Mouse (Mus musculus) brown adipose tissue, adult 24 weeks (tissue): ENCODE results near the gene Abcc1. TPM values are rescaled to one million over a fixed set of nuclear protein-coding genes. Genes with fewer than 3 reads are reported as not detected.
A peak's percentile ranks its signal among the peaks of the same experiment; 100 is the strongest.

Experiments used
- H3K27ac ChIP-seq: fragments of 200-500 bp; replicated peaks from 2 replicates; pipeline ENCODE4 v1.5.1; 2012; ENCODE audit warnings: low read depth, mild to moderate bottlenecking, low read length
- H3K4me1 ChIP-seq: fragments of 200-500 bp; 2 replicates; pipeline ENCODE4 v1.6.1; 2012; ENCODE audit warnings: low read length, mixed read lengths; ENCODE audit not compliant: control insufficient read depth, insufficient read depth, insufficient read length
- H3K4me3 ChIP-seq: fragments of 200-500 bp; 2 replicates; pipeline ENCODE4 v1.5.1; 2012; ENCODE audit warnings: low read depth, mild to moderate bottlenecking, low read length, moderate library complexity; ENCODE audit not compliant: insufficient read depth
- polyA plus RNA-seq: library from polyadenylated mRNA; stranded (reverse); fragments of >200 nt; gene quantifications from 2 replicates; pipeline ENCODE4 v1.2.4, GENCODE M21; 2012; ENCODE audit not compliant: missing spikeins, insufficient read depth, insufficient read length

Abcc1 gene
- polyA plus RNA-seq, 1 experiment: 11.1 TPM

DNA sequence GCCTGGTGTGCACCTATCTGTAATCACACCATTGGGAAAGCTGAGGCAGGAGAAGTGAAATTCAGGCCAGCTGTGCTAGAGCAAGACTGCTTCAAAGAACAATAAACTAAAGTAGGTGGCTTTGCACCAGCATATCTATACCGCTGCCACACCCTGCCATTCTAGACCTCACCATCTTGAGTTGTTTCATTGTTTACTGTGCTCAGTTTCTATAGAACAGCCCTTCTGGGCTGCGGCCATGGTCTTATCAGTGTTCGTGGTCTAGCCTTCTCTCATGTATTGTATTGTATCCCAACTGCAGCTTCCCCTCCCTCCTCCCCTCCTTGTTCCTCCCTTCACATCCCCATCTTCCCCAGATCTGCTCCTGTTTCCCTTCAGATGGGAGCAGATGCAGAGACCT is 2.1 kb downstream of the Abcc1 start:
- Histone ChIP-seq H3K27ac (no peak overlapping the region), H3K4me1 (peaks cover 25% of the 10 kb centered on the region), H3K4me3 (no peak overlapping the region; the same call in 1 of the 2 replicates)

DNA sequence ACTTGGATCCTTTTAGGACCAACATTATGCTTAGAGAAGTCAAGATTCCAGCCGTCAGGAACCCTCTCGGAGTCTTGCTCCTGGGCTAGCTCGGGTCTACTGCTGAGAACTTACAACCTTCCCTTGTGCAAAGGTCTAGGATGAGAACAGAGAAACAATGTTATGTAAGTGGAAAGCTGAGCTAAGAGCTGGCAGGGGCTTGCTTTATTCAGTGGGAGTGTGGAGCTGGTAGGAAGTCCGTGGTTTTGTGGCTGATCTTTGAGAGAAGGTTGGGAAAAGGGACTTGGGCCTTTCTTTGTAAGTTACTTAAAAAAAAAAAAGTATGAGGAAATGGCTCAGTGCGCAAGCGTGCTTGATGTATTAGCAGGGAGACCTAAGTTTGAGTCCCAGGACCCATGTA is 2.7 kb downstream of the Abcc1 start:
- peaks cover 25% of the 10 kb centered on the region for H3K4me1 ChIP-seq
- no peak overlapping the region for H3K4me3 ChIP-seq
- no peak overlapping the region for H3K27ac ChIP-seq

DNA sequence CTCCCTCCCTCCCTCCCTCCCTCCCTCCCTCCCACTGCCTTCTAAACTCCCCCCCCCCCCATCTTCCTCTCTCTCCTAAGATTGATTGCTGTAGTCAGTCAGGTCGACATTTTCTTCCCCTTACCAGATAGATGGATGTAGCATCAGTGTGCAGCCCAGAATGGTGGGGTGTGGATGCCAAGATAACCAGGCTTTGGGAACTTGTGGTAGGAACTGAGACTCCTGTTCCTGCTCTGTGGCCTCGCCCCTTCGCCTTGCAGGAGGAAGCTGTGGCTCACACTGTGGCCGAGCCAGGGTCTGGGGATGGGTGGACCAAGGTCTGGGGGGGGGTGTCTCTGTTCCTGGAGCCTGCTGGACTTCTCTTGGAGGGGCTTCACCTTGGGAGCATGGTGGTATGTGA is 4.1 kb downstream of the Abcc1 start:
- Histone ChIP-seq H3K4me3 (no peak overlapping the region), H3K27ac (no peak overlapping the region), H3K4me1 (peaks cover 25% of the 10 kb centered on the region)

GRCm38 (mm10) chr16:14366017-14366416 is 4.7 kb downstream of the Abcc1 start:
- no peak overlapping the region for H3K27ac ChIP-seq

DNA sequence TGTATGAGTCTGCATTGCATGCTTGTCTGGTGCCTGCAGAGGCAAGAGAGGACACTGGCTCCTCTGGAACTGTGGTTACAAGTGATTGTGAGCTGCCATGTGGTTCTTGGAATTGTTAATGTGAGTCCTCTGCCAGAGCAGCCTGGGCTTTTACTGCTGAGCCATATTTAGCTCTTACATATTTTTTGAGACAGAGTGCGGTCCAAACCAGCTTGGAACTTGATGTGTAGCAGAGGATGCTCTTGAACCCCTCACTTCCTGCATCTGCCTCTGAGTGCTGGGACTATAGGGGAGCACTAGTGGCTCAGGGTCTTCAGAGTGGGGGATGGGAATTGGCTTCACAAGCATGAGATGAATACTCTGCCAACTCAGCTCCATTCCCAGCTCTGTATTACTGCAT is 10.0 kb downstream of the Abcc1 start:
- Histone ChIP-seq H3K4me3 (no peak overlapping the region), H3K4me1 (peaks cover 11% of the 10 kb centered on the region), H3K27ac (0 out of 2 replicates have a peak overlapping the region, but pooled peaks have one; percentile 53)

More at GRCm38 (mm10) chr16:14366017-14366416, 4.7 kb downstream of the Abcc1 start:
- Histone ChIP-seq H3K4me1 (peaks cover 27% of the 10 kb centered on the region), H3K4me3 (no peak overlapping the region)

DNA sequence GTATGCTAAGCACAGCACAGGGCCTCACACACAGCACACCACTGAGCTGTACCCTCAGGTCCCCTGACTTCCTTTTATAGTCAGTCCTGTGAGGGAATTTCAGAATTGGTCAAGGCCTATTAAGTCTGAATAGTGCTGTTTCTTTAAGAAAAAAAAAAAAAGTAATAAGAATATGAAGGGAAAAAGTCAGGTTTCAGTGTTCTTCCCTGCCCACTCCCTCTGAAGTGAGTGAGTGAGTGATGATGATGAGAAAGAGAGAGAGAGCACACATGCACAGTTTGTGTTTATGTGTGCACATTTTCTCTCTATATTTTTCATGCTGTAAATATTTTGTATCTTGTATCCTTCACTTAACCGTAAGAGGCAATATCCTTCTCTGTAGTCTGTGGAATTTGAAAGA is 11.0 kb downstream of the Abcc1 start:
- H3K4me3 ChIP-seq: no peak overlapping the region
- H3K27ac ChIP-seq: peak overlapping the region; percentile 41
- peaks cover 16% of the 10 kb centered on the region; the same call in 1 of the 2 replicates for H3K4me1 ChIP-seq

DNA sequence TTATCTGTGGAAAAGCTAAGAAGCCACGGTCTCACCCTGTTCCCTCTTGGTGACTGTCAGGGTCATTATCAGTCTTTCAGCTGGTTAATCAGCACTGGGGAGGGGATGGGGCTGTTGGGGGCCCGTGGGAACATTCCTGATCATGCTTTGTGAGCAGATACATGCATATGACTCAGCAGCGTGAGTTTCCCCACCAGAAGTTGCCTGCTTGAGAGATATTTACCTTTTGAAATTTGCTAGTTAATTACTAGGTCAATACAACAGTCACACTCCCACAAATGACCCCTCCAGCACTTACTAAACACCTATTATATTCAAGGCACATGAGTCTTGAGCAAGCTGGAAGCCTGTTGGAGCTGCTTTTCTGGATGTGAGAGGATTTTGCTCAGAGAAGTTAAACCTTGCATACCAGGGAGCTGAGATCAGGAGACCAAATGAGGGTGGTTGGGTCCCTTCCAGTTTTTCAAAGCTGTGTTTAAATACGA is 11.5 kb downstream of the Abcc1 start:
- H3K27ac ChIP-seq: peak overlapping the region; percentile 41

DNA sequence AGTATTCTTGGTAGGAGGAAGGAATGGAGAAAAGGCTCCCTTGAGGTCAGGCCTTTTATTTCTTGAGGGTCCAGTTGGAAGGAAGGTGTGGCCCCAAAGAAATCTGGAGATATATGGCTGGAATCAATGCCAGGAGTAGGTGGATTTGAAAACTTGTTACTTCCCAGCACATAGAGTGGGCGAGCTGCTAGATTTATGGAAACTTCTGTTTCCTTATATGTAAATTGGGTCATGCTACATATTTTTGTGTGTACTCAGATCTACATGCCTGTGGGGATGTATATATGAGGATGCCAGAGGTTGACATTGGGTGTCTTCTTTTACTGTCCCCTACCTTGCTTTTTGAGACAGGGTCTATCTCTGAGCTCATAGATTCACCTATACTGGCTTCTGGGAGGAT is 14.6 kb downstream of the Abcc1 start:
- H3K4me3 ChIP-seq: no peak overlapping the region
- H3K27ac ChIP-seq: no peak overlapping the region
- peaks cover 40% of the 10 kb centered on the region for H3K4me1 ChIP-seq

More for the DNA sequence above, 11.5 kb downstream of the Abcc1 start:
- peaks cover 18% of the 10 kb centered on the region; the same call in 1 of the 2 replicates for H3K4me1 ChIP-seq
- H3K4me3 ChIP-seq: no peak overlapping the region

- Histone ChIP-seq H3K4me3 (no peak overlapping the region), H3K27ac (peak overlapping the region; percentile 26), H3K4me1 (peaks cover 40% of the 10 kb centered on the region)
These were observed 15.0 kb downstream of the Abcc1 start for GRCm38 (mm10) chr16:14376352-14376751.

DNA sequence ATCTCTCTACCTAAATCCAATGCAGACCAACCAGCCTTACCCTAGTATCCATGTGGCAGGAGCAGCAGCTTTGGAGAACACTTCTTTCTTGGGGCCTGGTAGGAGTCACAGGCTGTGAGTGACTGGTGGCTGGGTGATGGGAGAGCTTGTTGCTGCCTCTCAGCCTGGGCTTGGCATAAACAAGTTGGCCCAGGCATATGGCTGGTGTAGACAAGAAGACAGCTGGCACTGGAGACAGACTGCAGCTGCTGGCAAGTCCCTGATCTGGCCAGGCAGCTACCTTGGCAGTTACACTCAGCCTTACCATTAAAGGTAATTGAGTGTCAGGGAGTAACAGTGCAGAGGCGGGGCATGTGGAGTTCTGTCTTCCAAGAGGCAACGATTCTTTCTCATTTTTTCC is 16.0 kb downstream of the Abcc1 start:
- Histone ChIP-seq H3K27ac (peak overlapping the region; percentile 26), H3K4me1 (peaks cover 39% of the 10 kb centered on the region), H3K4me3 (no peak overlapping the region)

DNA sequence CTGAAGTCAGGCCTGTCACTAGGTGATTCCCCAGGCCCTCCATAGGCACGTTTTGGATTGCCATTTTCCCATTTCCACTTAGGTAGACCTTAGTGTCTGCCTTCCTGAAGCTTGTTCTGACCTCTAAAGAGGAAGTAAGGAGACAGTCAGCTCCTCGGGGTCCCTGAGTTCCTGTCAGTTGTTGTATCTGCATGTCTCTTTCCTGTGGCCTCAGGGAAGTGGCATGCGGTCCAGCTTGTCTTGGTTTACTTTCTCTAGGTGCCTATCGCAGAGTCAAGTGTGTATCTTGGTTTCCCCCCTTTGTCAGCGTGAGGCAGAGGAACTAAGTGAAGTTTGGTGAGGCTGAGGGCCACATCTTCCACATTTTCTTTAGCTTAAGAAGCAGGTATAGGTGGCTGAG is 17.3 kb downstream of the Abcc1 start:
- Histone ChIP-seq H3K4me1 (peaks cover 39% of the 10 kb centered on the region), H3K27ac (peak overlapping the region; percentile 49), H3K4me3 (no peak overlapping the region)

GRCm38 (mm10) chr16:14379888-14380287 is 18.5 kb downstream of the Abcc1 start:
- Histone ChIP-seq H3K4me1 (peaks cover 39% of the 10 kb centered on the region), H3K4me3 (no peak overlapping the region), H3K27ac (peak overlapping the region; percentile 85)

DNA sequence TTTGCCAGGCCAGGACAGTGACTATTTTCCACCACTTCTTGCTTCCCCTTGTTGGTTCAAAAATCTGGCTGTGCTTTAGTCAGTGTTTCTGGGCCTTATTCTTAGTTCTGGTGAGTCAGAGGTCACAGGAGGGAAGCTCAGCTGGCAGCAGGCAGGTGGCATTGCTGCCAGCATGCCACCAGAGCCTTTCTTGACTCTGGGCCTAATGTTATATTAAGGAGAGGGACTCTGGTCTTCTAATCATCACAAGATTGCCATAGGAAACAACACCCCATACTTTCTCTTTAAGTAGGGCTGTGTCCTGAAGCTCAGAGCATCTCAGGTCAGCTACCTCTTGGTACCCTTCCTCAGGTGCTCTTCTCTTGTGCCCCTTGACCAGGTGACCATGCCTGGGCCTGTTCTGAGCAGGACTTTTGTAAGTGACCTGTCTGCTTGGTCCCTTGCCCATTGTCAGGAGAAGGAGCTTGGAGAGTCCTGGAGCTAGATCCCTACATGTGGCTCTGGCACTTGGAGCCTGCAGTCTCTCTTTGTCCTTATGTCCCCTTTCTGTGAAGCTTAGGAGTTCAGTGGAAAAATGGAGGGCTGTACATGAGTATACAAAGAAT is 19.8 kb downstream of the Abcc1 start:
- Histone ChIP-seq H3K4me1 (peaks cover 39% of the 10 kb centered on the region), H3K4me3 (no peak overlapping the region), H3K27ac (peak overlapping the region; percentile 85)

DNA sequence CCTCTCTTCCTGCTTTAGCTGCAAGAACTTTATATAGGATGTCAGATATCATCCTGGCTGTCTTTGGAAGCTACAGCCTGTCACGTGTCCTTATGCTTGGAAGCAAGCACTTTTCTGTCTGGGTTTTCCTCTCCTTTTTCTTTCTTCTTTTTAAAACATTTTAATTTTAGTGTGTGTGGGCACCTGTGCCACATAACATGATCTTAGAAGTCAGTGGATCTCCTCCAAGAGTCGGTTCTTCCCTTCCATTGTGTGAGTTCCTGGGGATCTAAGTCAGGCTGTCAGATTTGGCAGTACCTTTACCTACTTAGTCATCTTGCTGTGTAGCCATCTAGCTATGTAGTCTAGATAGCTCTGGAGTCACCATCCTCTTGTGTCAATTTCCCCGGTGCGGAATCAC is 37.9 kb downstream of the Abcc1 start:
- H3K4me3 ChIP-seq: no peak overlapping the region
- no peak overlapping the region for H3K27ac ChIP-seq
- no peaks in the 10 kb centered on the region for H3K4me1 ChIP-seq

DNA sequence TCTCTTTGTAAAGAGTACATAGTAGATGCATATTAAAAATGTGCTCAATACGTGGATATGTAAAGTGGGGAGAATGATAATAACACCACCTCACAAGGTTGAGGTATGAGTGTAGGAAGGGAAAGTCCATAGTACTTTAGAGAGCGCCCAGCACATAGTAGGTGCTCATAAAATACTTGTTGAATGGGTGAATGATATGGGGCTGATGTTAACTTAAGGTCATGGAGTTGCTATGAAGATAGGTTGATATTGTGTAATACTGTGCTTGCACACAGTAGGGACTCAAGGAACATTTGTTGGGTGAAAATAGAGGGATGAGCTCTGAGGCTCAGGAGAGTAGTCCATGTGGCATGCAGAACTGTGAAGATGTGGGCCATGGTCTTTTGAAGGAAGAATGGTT is 42.1 kb downstream of the Abcc1 start:
- no peaks in the 10 kb centered on the region for H3K4me1 ChIP-seq
- H3K27ac ChIP-seq: no peak overlapping the region
- no peak overlapping the region for H3K4me3 ChIP-seq

DNA sequence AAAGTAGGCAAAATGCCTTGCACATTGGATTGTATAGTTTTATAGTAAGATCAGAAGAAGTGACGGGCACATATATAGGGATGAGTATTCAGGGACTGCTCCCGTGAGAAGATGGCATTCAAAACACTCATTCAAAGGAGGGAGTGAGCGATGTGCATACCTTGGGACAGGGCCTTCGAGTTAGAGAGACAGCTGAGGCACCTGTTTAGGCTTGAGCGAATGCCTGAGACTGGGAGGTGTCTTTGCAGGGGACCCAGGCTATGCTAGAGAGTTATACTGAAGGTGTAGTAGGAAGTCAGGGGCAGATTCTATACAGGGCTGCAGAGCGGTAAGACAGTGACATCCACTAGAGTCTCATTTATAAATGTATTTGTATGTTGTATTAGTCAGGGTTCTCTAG is 44.3 kb downstream of the Abcc1 start:
- no peaks in the 10 kb centered on the region for H3K4me1 ChIP-seq
- H3K4me3 ChIP-seq: no peak overlapping the region
- no peak overlapping the region for H3K27ac ChIP-seq
